Mouse (Mus musculus) stomach, postnatal 0 days (tissue): ENCODE measurements around the gene Erbin. TPM values are rescaled to one million over a fixed set of nuclear protein-coding genes. Genes with fewer than 3 reads are reported as not detected.

ENCODE experiments used
- ATAC-seq: fragments of 200-750 bp; cut with Nextera tagmentation; 2 replicates; pipeline ENCODE4 v1.8.0; 2017; ENCODE audit not compliant: low FRiP score, low TSS enrichment
- DNase-seq: peaks from one replicate; pipeline ENCODE4 v3.0.0-alpha.2; 2016; ENCODE audit warnings: low spot score
- H3K27ac ChIP-seq: fragments of 300-500 bp; sonication (generic); replicated peaks from 2 replicates; pipeline ENCODE4 v1.5.1; 2014; ENCODE audit warnings: mild to moderate bottlenecking, control low read depth
- H3K27me3 ChIP-seq: fragments of 300-500 bp; sonication (generic); 2 replicates; pipeline ENCODE4 v1.6.1; 2014; ENCODE audit warnings: low read length; ENCODE audit not compliant: control insufficient read depth, insufficient read depth
- H3K36me3 ChIP-seq: fragments of 300-500 bp; sonication (generic); 2 replicates; pipeline ENCODE4 v1.6.1; 2014; ENCODE audit warnings: low read length, mixed read lengths; ENCODE audit not compliant: control insufficient read depth, insufficient read depth
- H3K4me1 ChIP-seq: fragments of 300-500 bp; sonication (generic); replicated peaks from 2 replicates; pipeline ENCODE4 v1.6.1; 2014; ENCODE audit warnings: antibody characterized with exemption; ENCODE audit not compliant: control insufficient read depth, insufficient read depth
- H3K4me2 ChIP-seq: fragments of 300-500 bp; sonication (generic); replicated peaks from 2 replicates; pipeline ENCODE4 v1.6.1; 2014; ENCODE audit warnings: low read depth, mild to moderate bottlenecking, control low read depth, moderate library complexity
- H3K4me3 ChIP-seq: fragments of 300-500 bp; sonication (generic); 2 replicates; pipeline ENCODE4 v1.5.1; 2014; ENCODE audit warnings: low read depth, low read length, control low read depth
- H3K9ac ChIP-seq: fragments of 300-500 bp; sonication (generic); 2 replicates; pipeline ENCODE4 v1.6.1; 2014; ENCODE audit warnings: mild to moderate bottlenecking, low read length, control low read depth, mixed read lengths
- H3K9me3 ChIP-seq: fragments of 300-500 bp; sonication (generic); 2 replicates; pipeline ENCODE4 v1.6.1; 2016; ENCODE audit warnings: low read length; ENCODE audit not compliant: control insufficient read depth
- CTCF ChIP-seq: IDR thresholded peaks from 2 replicates; pipeline ENCODE4 v1.5.1; 2016; ENCODE audit warnings: antibody characterized with exemption, low read depth, mild to moderate bottlenecking, moderate library complexity
- EP300 ChIP-seq: optimal IDR thresholded peaks from 2 replicates; pipeline ENCODE3; 2016; ENCODE audit warnings: antibody characterized with exemption
- WGBS: fragments of 180-500 bp; shearing (Covaris S2); extraction: QIAGEN DNeasy Blood & Tissue Kit; methylation state at CpG from one replicate; pipeline ENCODE4 v1.1.7; 2014; 5-methylcytosine and 5-hydroxymethylcytosine counted together
- polyA plus RNA-seq: library from polyadenylated mRNA; unstranded; fragments of >200 nt; fragmentation: Nextera tagmentation; extraction: Ambion mirVana; gene quantifications from 2 replicates; pipeline ENCODE4 v1.2.1, GENCODE M21; 2015

Erbin gene
- polyA plus RNA-seq, 1 experiment from 2014 or later = 15.7 TPM

- H3K27me3 ChIP-seq = no peaks in the 10 kb centered on the region
- H3K9me3 ChIP-seq = no peaks in the 10 kb centered on the region
- no peak overlapping the region for H3K27ac ChIP-seq
- no peak overlapping the region for H3K9ac ChIP-seq
- no peak overlapping the region for H3K4me2 ChIP-seq
- peak; percentile 41; the same call in 1 of the 2 replicates for ATAC-seq
- 48% methylated on average over 5 of the region's 5 CpGs for WGBS
- no peaks in the 10 kb centered on the region for H3K36me3 ChIP-seq
- DNase-seq = no peak
- H3K4me1 ChIP-seq = no peaks in the 10 kb centered on the region
- TF ChIP-seq CTCF (no peak), EP300 (no peak)
- no peak overlapping the region for H3K4me3 ChIP-seq
Observed at GRCm38 (mm10) chr13:103959841-103960240, 39.5 kb upstream of the Erbin start.

- H3K4me2 ChIP-seq = no peak overlapping the region
- H3K27ac ChIP-seq = no peak overlapping the region
- DNase-seq = no peak
- H3K27me3 ChIP-seq = no peaks in the 10 kb centered on the region
- no peaks in the 10 kb centered on the region for H3K4me1 ChIP-seq
- TF ChIP-seq CTCF (no peak), EP300 (no peak)
- WGBS = 74% methylated on average over 9 of the region's 9 CpGs
- ATAC-seq = no peak
- no peak overlapping the region for H3K9ac ChIP-seq
- H3K4me3 ChIP-seq = no peak overlapping the region
- H3K36me3 ChIP-seq = no peaks in the 10 kb centered on the region
- H3K9me3 ChIP-seq = no peaks in the 10 kb centered on the region
Observed at GRCm38 (mm10) chr13:103958607-103959123, 38.4 kb upstream of the Erbin start.

- 42% methylated on average over 8 of the region's 8 CpGs for WGBS
- no peak for TF ChIP-seq CTCF
- no peak for TF ChIP-seq EP300
- Histone ChIP-seq H3K4me3 (no peak overlapping the region), H3K4me2 (no peak overlapping the region), H3K9ac (no peak overlapping the region), H3K27me3 (no peaks in the 10 kb centered on the region), H3K36me3 (no peaks in the 10 kb centered on the region), H3K27ac (peak overlapping the region; percentile 63), H3K4me1 (no peaks in the 10 kb centered on the region), H3K9me3 (no peaks in the 10 kb centered on the region)
- DNase-seq = peak; percentile 68
- peak; percentile 88 for ATAC-seq
Observed at GRCm38 (mm10) chr13:103957175-103957940, 37.0 kb upstream of the Erbin start.

- WGBS = 31% methylated on average over 2 of the region's 2 CpGs
- H3K36me3 ChIP-seq = no peaks in the 10 kb centered on the region
- ATAC-seq = no peak
Observed at GRCm38 (mm10) chr13:103955652-103956051, 35.3 kb upstream of the Erbin start.

GRCm38 (mm10) chr13:103951393-103951792 is 31.1 kb upstream of the Erbin start:
- Histone ChIP-seq H3K9ac (no peak overlapping the region), H3K4me1 (no peaks in the 10 kb centered on the region), H3K4me3 (no peak overlapping the region), H3K36me3 (no peaks in the 10 kb centered on the region), H3K4me2 (no peak overlapping the region), H3K27me3 (no peaks in the 10 kb centered on the region), H3K9me3 (no peaks in the 10 kb centered on the region), H3K27ac (no peak overlapping the region)
- no peak for DNase-seq
- TF ChIP-seq CTCF (no peak), EP300 (no peak)
- 79% methylated on average over 7 of the region's 7 CpGs for WGBS
- no peak for ATAC-seq

More at GRCm38 (mm10) chr13:103955652-103956051, 35.3 kb upstream of the Erbin start:
- Histone ChIP-seq H3K4me3 (no peak overlapping the region), H3K27ac (no peak overlapping the region), H3K4me1 (no peaks in the 10 kb centered on the region), H3K9ac (no peak overlapping the region), H3K27me3 (no peaks in the 10 kb centered on the region), H3K4me2 (no peak overlapping the region), H3K9me3 (no peaks in the 10 kb centered on the region)
- no peak for DNase-seq
- TF ChIP-seq CTCF (no peak), EP300 (no peak)

GRCm38 (mm10) chr13:103940796-103941195 is 20.5 kb upstream of the Erbin start:
- H3K4me3 ChIP-seq = no peak overlapping the region
- 64% methylated on average over 2 of the region's 2 CpGs for WGBS
- no peaks in the 10 kb centered on the region for H3K4me1 ChIP-seq
- H3K9me3 ChIP-seq = no peaks in the 10 kb centered on the region
- no peak overlapping the region for H3K27ac ChIP-seq
- no peaks in the 10 kb centered on the region for H3K27me3 ChIP-seq
- H3K9ac ChIP-seq = no peak overlapping the region
- ATAC-seq = no peak
- no peak for DNase-seq
- no peaks in the 10 kb centered on the region for H3K36me3 ChIP-seq
- no peak overlapping the region for H3K4me2 ChIP-seq
- TF ChIP-seq EP300 (no peak), CTCF (no peak)
